Mouse (Mus musculus): ENCODE data around the gene Zfp113. TPM values are rescaled to one million over a fixed set of nuclear protein-coding genes. Genes with fewer than 3 reads are reported as not detected.

The Zfp113 gene
- polyA plus RNA-seq, 1 experiment from 2014 or later: 5.0 TPM

DNA sequence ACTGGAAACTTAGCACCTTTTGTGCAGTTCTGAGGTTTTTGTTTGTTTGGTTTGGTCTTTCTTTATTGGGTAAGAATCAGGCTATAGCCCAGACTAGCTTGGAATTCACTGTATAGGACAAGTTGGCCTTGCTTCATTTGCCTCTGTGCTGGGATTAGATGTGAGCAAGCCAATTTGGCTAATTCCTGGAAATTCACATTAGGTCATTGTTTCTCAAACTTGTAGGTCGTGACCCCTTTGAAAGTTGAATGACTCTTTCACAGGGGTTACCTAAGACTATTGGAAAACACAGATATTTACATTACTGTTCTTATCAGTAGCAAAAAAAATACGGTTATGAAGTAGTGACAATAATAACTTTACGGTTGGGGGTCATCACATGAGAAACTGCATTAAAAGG lies 1.2 kb downstream of the Zfp113 start:
- WGBS (ENCODE audit: insufficient replicate concordance): 53% methylated on average over 3 of the region's 3 CpGs
- ATAC-seq (ENCODE audit: low read depth): no peak
- peak overlapping the region; percentile 74 for H3K4me2 ChIP-seq (ENCODE audit: low read depth, low read length)
- peak overlapping the region; percentile 83; the same call in 1 of the 2 replicates for H3K4me3 ChIP-seq (ENCODE audit: low read depth, low read length)
- H3K9ac ChIP-seq (ENCODE audit: low read depth, low read length): peak overlapping the region; percentile 85; the same call in 1 of the 2 replicates
- peaks cover 10% of the 10 kb centered on the region for H3K4me1 ChIP-seq (ENCODE audit: control insufficient read depth, low read depth, low read length)
- no peaks in the 10 kb centered on the region for H3K9me3 ChIP-seq (replicated peaks; ENCODE audit: control insufficient read depth, low read length)
- H3K36me3 ChIP-seq (ENCODE audit: control insufficient read depth, insufficient read depth): peaks cover 8% of the 10 kb centered on the region
- no peak overlapping the region for H3K27ac ChIP-seq (ENCODE audit: low read length)
- H3K27me3 ChIP-seq (ENCODE audit: control insufficient read depth, insufficient read depth, low read depth, low read length): no peaks in the 10 kb centered on the region

DNA sequence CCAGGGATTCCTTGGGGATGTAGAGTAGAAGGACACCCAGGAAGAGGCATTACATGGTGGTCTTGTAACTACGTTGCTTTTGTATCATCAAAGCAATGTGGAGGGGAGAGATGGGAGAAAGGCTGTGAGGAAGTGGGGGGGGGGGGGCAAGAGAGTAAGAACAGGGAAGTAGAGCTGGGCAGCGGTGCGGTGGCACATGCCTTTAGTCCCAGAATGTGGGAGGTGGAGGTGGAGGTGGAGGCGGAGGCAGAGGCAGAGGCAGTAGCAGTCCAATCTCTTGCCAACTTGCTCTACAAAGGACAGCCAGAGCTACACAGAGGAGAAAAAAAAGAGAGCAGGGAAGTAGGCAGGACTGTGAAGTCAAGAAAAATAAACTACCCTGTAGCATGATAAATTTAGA lies 17.0 kb downstream of the Zfp113 start:
- Histone ChIP-seq H3K27ac (ENCODE audit: low read length) (no peak overlapping the region), H3K4me3 (ENCODE audit: low read depth, low read length) (no peak overlapping the region), H3K27me3 (ENCODE audit: control insufficient read depth, insufficient read depth, low read depth, low read length) (no peaks in the 10 kb centered on the region), H3K4me1 (ENCODE audit: control insufficient read depth, low read depth, low read length) (peaks cover 11% of the 10 kb centered on the region), H3K9ac (ENCODE audit: low read depth, low read length) (no peak overlapping the region), H3K4me2 (ENCODE audit: low read depth, low read length) (no peak overlapping the region), H3K36me3 (ENCODE audit: control insufficient read depth, insufficient read depth) (peaks cover 5% of the 10 kb centered on the region; the same call in 1 of the 2 replicates), H3K9me3 (replicated peaks; ENCODE audit: control insufficient read depth, low read length) (no peaks in the 10 kb centered on the region)
- ATAC-seq (ENCODE audit: low read depth): no peak
- 8% methylated on average over 4 of the region's 4 CpGs for WGBS (ENCODE audit: insufficient replicate concordance)

DNA sequence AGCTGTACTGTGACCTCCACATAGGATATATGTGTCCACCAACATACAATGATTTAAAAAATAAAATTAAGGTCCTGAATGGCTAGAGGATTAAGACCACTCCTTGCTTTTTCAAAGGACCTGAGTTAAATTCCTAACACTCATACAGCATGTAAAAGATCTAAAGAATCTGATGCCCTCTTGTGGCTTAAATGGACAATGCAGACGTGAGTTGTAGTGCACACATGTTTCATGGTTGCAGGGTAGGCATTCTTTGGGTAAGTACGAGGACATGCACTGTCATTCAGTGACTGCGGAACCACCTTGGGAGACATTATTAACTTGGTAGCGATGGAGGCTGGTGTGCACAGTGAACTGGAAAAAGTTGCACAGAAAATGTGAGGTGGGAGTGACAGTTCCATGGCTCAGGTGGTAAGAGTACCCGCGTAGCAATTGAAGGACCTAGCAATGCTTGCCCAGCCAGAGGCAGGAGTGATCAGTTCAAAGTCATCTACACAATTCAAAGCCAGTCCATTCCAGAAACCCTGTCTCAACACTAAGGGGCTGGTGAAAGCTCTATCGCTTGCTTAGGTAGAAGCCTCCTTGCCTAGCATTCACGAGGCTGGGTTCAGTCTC lies 17.5 kb downstream of the Zfp113 start:
- WGBS (ENCODE audit: insufficient replicate concordance): 41% methylated on average over 8 of the region's 8 CpGs
- H3K4me1 ChIP-seq (ENCODE audit: control insufficient read depth, low read depth, low read length): peaks cover 11% of the 10 kb centered on the region
- H3K9ac ChIP-seq (ENCODE audit: low read depth, low read length): no peak overlapping the region
- no peak overlapping the region for H3K4me2 ChIP-seq (ENCODE audit: low read depth, low read length)
- H3K4me3 ChIP-seq (ENCODE audit: low read depth, low read length): no peak overlapping the region
- H3K27me3 ChIP-seq (ENCODE audit: control insufficient read depth, insufficient read depth, low read depth, low read length): no peaks in the 10 kb centered on the region
- no peak overlapping the region for H3K27ac ChIP-seq (ENCODE audit: low read length)
- H3K36me3 ChIP-seq (ENCODE audit: control insufficient read depth, insufficient read depth): peaks cover 5% of the 10 kb centered on the region; the same call in 1 of the 2 replicates
- peak; percentile 54; the same call in 1 of the 2 replicates for ATAC-seq (ENCODE audit: low read depth)
- H3K9me3 ChIP-seq (replicated peaks; ENCODE audit: control insufficient read depth, low read length): no peaks in the 10 kb centered on the region

DNA sequence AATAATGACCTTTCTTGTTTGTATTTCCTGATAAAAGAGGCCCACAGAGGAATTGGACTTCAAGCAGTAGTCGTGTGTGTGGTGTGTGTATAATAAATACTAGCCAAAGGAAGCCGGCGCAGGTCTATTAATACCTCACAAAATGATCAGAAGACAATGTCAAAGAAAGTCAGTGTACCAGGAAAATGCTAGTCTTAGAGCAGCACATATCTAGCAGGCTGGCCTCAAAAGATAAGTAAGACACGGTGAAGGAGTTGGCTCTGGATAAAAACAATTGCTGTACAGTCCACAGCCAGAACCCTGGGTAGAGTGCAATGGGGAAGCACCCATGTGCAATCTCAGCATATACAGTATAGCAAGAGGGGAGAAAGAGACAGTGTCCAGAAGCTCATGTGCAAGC lies 18.3 kb downstream of the Zfp113 start:
- Histone ChIP-seq H3K9ac (ENCODE audit: low read depth, low read length) (no peak overlapping the region), H3K4me1 (ENCODE audit: control insufficient read depth, low read depth, low read length) (peaks cover 11% of the 10 kb centered on the region), H3K27me3 (ENCODE audit: control insufficient read depth, insufficient read depth, low read depth, low read length) (no peaks in the 10 kb centered on the region), H3K36me3 (ENCODE audit: control insufficient read depth, insufficient read depth) (peaks cover 7% of the 10 kb centered on the region; the same call in 1 of the 2 replicates), H3K4me2 (ENCODE audit: low read depth, low read length) (no peak overlapping the region), H3K4me3 (ENCODE audit: low read depth, low read length) (no peak overlapping the region), H3K9me3 (replicated peaks; ENCODE audit: control insufficient read depth, low read length) (no peaks in the 10 kb centered on the region), H3K27ac (ENCODE audit: low read length) (0 out of 2 replicates have a peak overlapping the region, but pooled peaks have one; percentile 12)
- 25% methylated on average over 4 of the region's 4 CpGs for WGBS (ENCODE audit: insufficient replicate concordance)
- ATAC-seq (ENCODE audit: low read depth): peak; percentile 82

DNA sequence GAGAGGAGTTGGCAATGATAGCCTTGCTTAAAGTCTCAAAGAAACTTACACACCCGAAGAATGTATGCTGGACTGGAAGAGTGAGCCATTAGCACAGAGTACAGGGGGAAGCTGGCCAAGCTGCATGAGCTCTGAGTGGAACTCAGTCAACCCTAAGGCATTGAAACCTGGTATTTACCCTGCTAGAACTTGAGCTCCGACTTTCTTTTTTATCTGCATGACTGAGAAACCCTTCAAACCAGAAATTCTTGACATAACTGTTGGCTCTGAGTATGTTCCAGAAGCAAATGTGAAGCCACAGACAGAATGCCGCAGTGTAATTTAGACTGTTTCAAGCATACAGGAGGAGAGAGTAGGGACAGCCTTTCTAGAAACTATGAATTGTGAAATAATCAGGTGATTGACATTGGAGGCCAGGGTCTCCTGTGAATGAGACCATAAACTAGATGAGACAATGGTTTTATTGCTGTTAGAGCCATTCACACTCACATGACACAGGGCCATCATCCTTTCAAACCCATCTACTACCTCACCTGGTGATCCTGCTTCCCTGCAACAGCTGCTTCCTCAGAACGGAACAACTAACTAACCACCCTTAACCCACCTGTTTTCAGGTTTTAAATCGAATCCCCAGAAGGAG lies 23.0 kb downstream of the Zfp113 start:
- Histone ChIP-seq H3K27me3 (ENCODE audit: control insufficient read depth, insufficient read depth, low read depth, low read length) (no peaks in the 10 kb centered on the region), H3K4me3 (ENCODE audit: low read depth, low read length) (no peak overlapping the region), H3K4me2 (ENCODE audit: low read depth, low read length) (no peak overlapping the region), H3K36me3 (ENCODE audit: control insufficient read depth, insufficient read depth) (peaks cover 23% of the 10 kb centered on the region), H3K9ac (ENCODE audit: low read depth, low read length) (no peak overlapping the region), H3K27ac (ENCODE audit: low read length) (no peak overlapping the region), H3K9me3 (replicated peaks; ENCODE audit: control insufficient read depth, low read length) (no peaks in the 10 kb centered on the region), H3K4me1 (ENCODE audit: control insufficient read depth, low read depth, low read length) (peaks cover 9% of the 10 kb centered on the region)
- 78% methylated on average over 5 of the region's 5 CpGs for WGBS (ENCODE audit: insufficient replicate concordance)
- no peak for ATAC-seq (ENCODE audit: low read depth)

DNA sequence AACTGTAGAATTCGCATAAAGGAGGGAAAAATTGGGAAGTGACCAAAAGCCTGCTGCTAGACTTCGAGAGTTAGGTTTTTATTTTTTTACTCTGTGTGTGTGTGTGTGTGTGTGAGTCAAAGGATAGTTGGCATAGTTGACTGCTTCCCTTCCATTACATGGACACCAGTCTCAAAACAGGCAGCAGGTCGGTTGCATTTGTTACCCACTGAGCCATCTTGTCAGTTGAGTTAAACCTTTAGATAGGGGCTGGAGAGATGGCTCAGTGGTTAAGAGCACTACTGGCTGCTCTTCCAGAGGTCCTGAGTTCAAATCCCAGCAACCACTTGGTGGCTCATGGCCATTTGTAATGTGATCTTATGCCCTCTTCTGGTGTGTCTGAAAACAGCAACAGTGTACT lies 37.5 kb downstream of the Zfp113 start:
- WGBS (ENCODE audit: insufficient replicate concordance): 66% methylated on average over 3 of the region's 3 CpGs
- Histone ChIP-seq H3K9ac (ENCODE audit: low read depth, low read length) (peak overlapping the region; percentile 75; the same call in 1 of the 2 replicates), H3K9me3 (replicated peaks; ENCODE audit: control insufficient read depth, low read length) (no peaks in the 10 kb centered on the region), H3K4me3 (ENCODE audit: low read depth, low read length) (peak overlapping the region; percentile 77), H3K27ac (ENCODE audit: low read length) (no peak overlapping the region), H3K4me2 (ENCODE audit: low read depth, low read length) (peak overlapping the region; percentile 76), H3K27me3 (ENCODE audit: control insufficient read depth, insufficient read depth, low read depth, low read length) (no peaks in the 10 kb centered on the region), H3K36me3 (ENCODE audit: control insufficient read depth, insufficient read depth) (no peaks in the 10 kb centered on the region), H3K4me1 (ENCODE audit: control insufficient read depth, low read depth, low read length) (peaks cover 19% of the 10 kb centered on the region)
- ATAC-seq (ENCODE audit: low read depth): no peak

DNA sequence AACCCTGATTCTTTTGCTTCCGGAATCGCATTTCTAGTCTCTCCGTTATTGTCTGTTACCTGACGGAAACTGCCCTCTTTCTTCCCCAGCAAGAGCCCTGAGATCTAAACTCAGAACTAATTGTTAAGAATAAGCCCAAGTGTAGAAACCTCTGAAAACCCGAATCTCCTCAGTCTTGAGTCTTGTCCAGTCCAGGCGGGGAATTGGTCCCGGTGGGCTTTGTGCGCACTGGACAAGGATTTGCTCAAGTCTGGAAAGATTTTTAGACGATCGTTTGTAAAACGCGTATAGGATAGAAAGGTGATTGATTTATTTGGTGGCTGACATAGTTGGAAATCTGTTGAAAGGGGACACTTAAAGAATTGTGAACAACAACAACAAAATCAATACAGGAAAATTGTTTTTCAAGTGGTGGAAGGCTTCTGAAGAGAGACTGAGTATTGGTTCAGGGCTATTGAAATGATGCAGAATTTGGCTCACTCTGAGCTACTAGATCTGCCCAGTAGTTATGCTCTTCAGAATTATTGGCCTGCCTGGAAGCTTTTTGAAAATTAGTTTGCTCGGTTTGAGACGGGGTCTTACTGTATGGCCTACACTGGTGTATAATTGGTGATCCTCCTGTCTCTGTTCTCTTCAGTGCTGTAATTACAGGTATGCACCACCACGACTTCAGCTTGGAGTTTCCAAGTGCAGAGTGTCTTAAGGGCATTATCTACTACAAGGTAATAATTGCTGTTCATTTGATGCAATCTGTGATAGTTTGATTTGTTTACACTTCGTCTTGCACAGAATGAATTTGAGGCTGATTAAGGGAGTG lies 38.1 kb downstream of the Zfp113 start:
- H3K4me2 ChIP-seq (ENCODE audit: low read depth, low read length): peak overlapping the region; percentile 76
- peaks cover 19% of the 10 kb centered on the region for H3K4me1 ChIP-seq (ENCODE audit: control insufficient read depth, low read depth, low read length)
- H3K9ac ChIP-seq (ENCODE audit: low read depth, low read length): peak overlapping the region; percentile 75
- 5% methylated on average over 16 of the region's 16 CpGs for WGBS (ENCODE audit: insufficient replicate concordance)
- peak overlapping the region; percentile 77 for H3K4me3 ChIP-seq (ENCODE audit: low read depth, low read length)
- peak; percentile 19 for ATAC-seq (ENCODE audit: low read depth)
- H3K9me3 ChIP-seq (replicated peaks; ENCODE audit: control insufficient read depth, low read length): no peaks in the 10 kb centered on the region
- peak overlapping the region; percentile 93 for H3K27ac ChIP-seq (ENCODE audit: low read length)
- H3K27me3 ChIP-seq (ENCODE audit: control insufficient read depth, insufficient read depth, low read depth, low read length): no peaks in the 10 kb centered on the region
- H3K36me3 ChIP-seq (ENCODE audit: control insufficient read depth, insufficient read depth): no peaks in the 10 kb centered on the region

DNA sequence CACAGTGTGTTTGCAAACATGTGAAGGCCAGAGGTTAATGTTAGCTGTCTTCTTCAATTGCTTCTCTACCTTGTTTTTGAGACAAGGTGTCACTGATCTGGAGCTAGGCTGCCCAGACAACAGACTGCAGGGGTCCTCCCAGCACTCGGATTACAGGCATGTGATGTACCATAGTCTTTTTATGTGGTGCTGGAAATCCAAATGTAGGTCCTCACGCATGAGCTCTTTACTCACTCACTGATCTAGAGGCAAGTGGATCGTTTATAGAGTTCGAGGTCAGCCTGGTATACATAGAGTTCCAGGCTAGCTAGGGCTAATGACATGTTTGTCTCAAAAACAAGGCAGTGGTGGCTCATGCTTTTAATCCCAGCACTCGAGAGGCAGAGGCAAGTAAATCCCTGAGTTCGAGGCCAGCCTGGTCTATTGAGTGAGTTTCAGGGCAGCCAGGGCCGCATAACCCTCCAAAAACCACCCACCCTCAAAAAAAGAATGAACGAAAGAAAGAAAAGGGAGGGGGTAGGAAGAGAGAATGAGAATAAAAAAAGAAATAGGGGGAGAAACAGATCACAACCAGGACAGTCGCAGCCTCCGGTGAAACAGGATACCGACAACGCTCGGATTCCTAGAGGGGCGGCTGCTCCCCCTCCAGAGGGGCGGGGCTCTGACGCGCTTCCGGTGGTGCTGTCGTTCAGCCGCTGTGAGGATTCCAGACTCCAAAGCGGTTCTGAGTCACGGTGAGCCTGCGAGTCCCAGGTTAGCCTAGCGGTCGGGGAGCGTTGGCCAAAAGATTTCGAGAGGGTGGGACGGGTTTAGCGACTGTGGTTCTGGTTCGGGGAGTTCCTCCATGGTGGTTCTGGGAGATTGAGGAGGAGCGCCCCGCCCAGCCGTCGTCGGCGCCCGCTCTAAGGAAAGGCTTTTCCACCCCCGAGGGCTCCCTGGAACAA lies 39.0 kb downstream of the Zfp113 start, which contains the start of gene Zscan21:
Zscan21 (plus strand) TSS at position 649 of the 944 bp plus-strand sequence.
- H3K9me3 ChIP-seq (replicated peaks; ENCODE audit: control insufficient read depth, low read length): no peaks in the 10 kb centered on the region
- peak within 1 kb of the TSS; percentile 76 for H3K4me2 ChIP-seq (ENCODE audit: low read depth, low read length)
- peak within 1 kb of the TSS; percentile 93 for H3K27ac ChIP-seq (ENCODE audit: low read length)
- no peaks in the 10 kb centered on the region for H3K36me3 ChIP-seq (ENCODE audit: control insufficient read depth, insufficient read depth)
- peak; percentile 98 for ATAC-seq (ENCODE audit: low read depth)
- H3K4me3 ChIP-seq (ENCODE audit: low read depth, low read length): peak within 1 kb of the TSS; percentile 77
- 7% methylated on average over 38 of the region's 38 CpGs for WGBS (ENCODE audit: insufficient replicate concordance)
- H3K4me1 ChIP-seq (ENCODE audit: control insufficient read depth, low read depth, low read length): peaks cover 19% of the 10 kb centered on the region
- H3K9ac ChIP-seq (ENCODE audit: low read depth, low read length): peak within 1 kb of the TSS; percentile 75
- H3K27me3 ChIP-seq (ENCODE audit: control insufficient read depth, insufficient read depth, low read depth, low read length): no peaks in the 10 kb centered on the region
